Mouse (Mus musculus): ENCODE results near the gene Trex1. TPM values are rescaled to one million over a fixed set of nuclear protein-coding genes. Genes with fewer than 3 reads are reported as not detected.

The Trex1 gene
- 100 to 1,000 TPM; 142 to 161 TPM for total RNA-seq (2023)

DNA sequence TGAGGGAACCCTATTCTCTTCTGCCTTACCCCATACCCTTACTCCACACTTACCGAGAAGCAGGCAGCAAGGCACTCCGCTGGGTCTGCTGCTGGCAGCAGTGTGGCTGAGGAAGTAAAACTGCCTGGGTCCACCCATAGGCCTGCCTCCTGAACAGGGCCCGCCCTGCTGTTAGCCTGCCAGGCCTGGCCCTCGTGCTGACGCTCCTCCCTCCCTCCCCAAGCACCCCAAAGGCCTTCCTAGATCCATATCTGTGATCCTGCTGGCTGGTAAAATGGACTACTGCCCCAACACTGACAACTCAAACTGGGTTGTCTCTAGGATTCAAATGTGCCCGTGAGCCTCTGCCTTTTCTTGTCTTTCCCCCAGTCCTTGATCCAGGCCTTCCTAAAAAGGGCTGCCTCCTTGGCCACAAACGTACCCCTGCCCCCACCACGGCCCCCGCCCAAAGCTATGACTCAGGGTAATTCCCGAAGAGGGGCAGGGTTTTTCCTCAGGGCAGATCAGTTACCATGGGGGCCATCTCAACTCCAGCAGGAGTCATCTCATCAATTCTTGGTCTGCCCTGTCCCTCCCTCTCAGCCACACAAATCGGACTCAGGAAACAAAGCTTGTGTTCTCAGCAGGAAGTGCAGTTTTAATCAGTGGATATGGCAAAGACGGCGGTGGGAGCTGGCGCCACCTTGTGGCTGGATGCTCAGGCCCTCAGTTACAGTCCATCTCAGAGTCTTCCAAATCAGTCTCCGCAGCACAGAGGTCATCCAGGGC, at the start of gene Trex1:
Gene Trex1 (minus strand): TSS at position 599 of the 768 bp plus-strand sequence.

GRCm38 (mm10) chr9:109095137-109095982, 35.8 kb upstream of the Trex1 start, which contains the start of gene Plxnb1:
Gene Plxnb1 (plus strand): TSS chr9:109095389.

DNA sequence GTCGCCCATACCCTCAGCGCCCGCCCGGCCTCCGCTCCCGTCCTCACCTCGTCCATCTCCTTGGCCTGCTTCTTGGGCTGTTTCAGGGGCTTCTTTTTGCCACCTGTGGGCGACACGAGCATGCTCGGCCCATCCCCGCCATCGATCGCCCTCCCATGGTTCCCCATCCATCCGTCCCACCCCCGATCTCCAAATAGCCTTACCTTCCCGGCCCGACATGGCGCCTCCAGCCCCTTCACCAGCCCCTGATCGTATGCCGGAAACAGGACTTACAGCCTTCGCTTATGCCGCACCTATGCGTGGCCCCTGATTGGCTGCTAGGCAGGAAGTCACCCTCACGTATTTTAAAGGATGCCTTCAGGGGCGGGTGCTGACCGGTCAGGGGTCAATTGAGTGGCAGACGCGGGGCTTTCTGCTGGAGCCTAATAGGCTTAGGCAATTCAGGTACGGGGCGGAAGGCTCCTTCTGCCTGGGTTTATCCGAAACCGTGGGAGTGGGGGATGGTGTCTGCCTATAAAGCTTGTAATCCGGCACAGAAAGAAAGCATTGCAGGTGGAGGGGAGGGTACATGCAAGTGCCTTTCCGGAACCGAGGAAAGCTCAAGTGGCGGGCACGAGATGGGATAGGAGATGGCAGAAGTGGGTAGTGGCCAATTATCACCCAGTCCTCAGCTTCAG, 22.7 kb upstream of the Trex1 start, which contains the start of the genes Ccdc51 and Tma7:
Gene Ccdc51 (plus strand): TSS at position 370 of the 677 bp plus-strand sequence.
Gene Tma7 (minus strand): TSS at position 464 of the 677 bp plus-strand sequence.

GRCm38 (mm10) chr9:109073661-109074573, 14.4 kb upstream of the Trex1 start, which contains the start of gene Atrip:
Gene Atrip (minus strand): TSS chr9:109074124.

GRCm38 (mm10) chr9:109038086-109038895, 21.2 kb downstream of the Trex1 start, which contains the start of gene Shisa5:
Gene Shisa5 (plus strand): TSS chr9:109038565.

Other genes with a start within 250 kb of the Trex1 start
- 10 to 100 TPM; 23.3 to 26.8 TPM for gene Celsr3, start 233.4 kb downstream of the Trex1 start, total RNA-seq (2023)
- 10 to 100 TPM; 34.8 to 35.7 TPM for gene Slc26a6, start 206.5 kb downstream of the Trex1 start, total RNA-seq (2023)
- 1 to 10 TPM in 1 of 2 experiments, not detected in 1; 1.6 TPM for gene Tmem89, start 145.1 kb downstream of the Trex1 start, total RNA-seq (2023)
- 100 to 1,000 TPM; 166 to 170 TPM for gene Uqcrc1, start 123.1 kb downstream of the Trex1 start, total RNA-seq (2023)
- gene Col7a1, start 106.1 kb downstream of the Trex1 start, total RNA-seq (2023), result 1 to 10 TPM; 3.3 to 8.5 TPM
- gene Ucn2, start 73.7 kb downstream of the Trex1 start, total RNA-seq (2023), result not detected
- gene Pfkfb4, start 68.0 kb downstream of the Trex1 start, total RNA-seq (2023), result 10 to 100 TPM; 84.2 to 95.0 TPM
- gene Shisa5, start 21.2 kb downstream of the Trex1 start, total RNA-seq (2023), result 100 to 1,000 TPM; 568 to 696 TPM
- gene Atrip, start 14.4 kb upstream of the Trex1 start, total RNA-seq (2023), result 10 to 100 TPM; 15.8 to 23.1 TPM
- 1 to 10 TPM; 3.5 to 4.6 TPM for gene Ccdc51, start 22.8 kb upstream of the Trex1 start, total RNA-seq (2023)
- 100 to 1,000 TPM; 253 to 265 TPM for gene Tma7, start 22.9 kb upstream of the Trex1 start, total RNA-seq (2023)
- under 1 TPM; 0.05 to 0.12 TPM for gene Plxnb1, start 35.7 kb upstream of the Trex1 start, total RNA-seq (2023)
- gene Fbxw21, start 102.3 kb upstream of the Trex1 start, total RNA-seq (2023), result not detected
- gene Fbxw13, start 136.2 kb upstream of the Trex1 start, total RNA-seq (2023), result not detected
- gene Fbxw20, start 175.0 kb upstream of the Trex1 start, total RNA-seq (2023), result not detected
- not detected for gene Fbxw14, start 227.9 kb upstream of the Trex1 start, total RNA-seq (2023)